Mouse (Mus musculus): Measurements from ENCODE around the gene Prl8a2.

DNA sequence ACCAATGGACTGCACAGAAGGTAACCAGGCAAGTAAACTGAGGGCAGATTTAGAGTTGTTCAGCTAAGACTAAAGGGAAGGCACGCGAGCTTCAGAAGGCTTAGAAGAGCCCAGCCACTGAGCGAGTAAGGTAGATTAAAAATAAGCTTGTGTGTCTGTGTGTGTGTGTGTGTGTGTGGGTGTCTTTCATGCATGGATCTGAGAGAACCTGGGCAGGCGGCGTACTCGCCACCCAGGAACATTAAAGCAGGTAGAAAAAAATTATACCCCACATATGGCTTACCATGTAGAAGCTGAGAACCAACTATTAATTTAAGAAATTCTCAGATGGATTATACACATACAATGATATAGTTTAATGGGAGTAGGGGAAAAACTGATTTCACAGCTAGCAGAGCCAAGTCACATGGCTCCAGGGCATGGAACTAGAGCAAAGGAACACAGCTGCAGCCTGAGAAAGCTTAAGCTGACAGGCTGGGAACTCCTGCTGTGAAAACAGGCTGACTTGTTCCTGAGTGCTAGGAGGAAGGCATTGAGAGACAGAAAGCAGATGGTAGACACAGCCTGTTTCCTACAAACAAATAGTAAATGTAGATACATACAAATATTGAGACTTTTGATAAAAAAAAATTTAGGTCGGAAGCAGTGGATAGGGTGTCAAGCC is 53.7 kb downstream of the Prl8a2 start:
- TF ChIP-seq CTCF (conservative IDR thresholded peaks at IDR 0.05; ENCODE audit: insufficient read depth, insufficient read length, low read depth, low read length) (no peak), POLR2A (IDR thresholded peaks at IDR 0.05; ENCODE audit: low read depth, low read length) (no peak)

Data from kidney, adult 2 months (tissue).